Mouse (Mus musculus): ENCODE data around the gene Slc9c1. TPM values are rescaled to one million over a fixed set of nuclear protein-coding genes. Genes with fewer than 3 reads are reported as not detected.
A peak's percentile ranks its signal among the peaks of the same experiment; 100 is the strongest.
"Not testable (repeated sequence)": the region's sequence is repeated elsewhere in the genome, so short reads cannot be mapped to it uniquely, and the experiment has no call there.

Slc9c1 gene
- polyA plus RNA-seq (2015; fragmentation: Nextera tagmentation; extraction: Ambion mirVana): not detected in 2 replicates

DNA sequence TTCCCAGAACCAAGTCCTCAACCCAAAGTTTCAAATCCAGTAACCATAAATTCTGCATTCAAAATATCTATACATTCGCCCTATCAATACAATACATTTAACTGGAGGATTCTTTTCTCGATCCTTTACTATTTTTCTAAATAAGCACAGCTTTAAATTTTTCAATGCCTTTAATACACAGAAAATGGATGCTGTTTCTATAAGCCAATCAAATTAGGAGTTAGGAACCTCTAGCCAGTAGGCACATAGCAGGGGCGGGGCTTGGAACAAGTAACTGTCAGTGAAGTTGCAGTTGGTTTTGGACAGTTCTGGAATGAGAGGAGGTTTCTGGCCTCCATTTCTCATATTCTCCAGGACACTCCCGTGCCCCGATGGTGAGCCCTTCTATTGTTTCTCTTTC, at the start of gene Slc9c1:
Gene Slc9c1 (plus strand): TSS at position 301 of the 400 bp plus-strand sequence.
- H3K27ac ChIP-seq: no peak within 1 kb of the TSS
- H3K36me3 ChIP-seq: no peaks in the 10 kb centered on the region
- H3K4me2 ChIP-seq: no peak within 1 kb of the TSS
- H3K9me3 ChIP-seq (replicated peaks): no peaks in the 10 kb centered on the region
- H3K4me1 ChIP-seq: no peaks in the 10 kb centered on the region
- no peak within 1 kb of the TSS for H3K9ac ChIP-seq
- 94% methylated on average over 5 of the region's 5 CpGs for WGBS
- no peak within 1 kb of the TSS for H3K4me3 ChIP-seq (replicated peaks)
- H3K27me3 ChIP-seq: no peaks in the 10 kb centered on the region
- ATAC-seq (replicated peaks; ENCODE audit: low FRiP score): no peak

- Histone ChIP-seq H3K27ac (peak within 1 kb of the TSS; percentile 41; the same call in 1 of the 2 replicates), H3K9me3 (replicated peaks) (no peaks in the 10 kb centered on the region), H3K4me3 (replicated peaks) (no peak within 1 kb of the TSS), H3K9ac (no peak within 1 kb of the TSS), H3K36me3 (no peaks in the 10 kb centered on the region), H3K4me2 (0 out of 2 replicates have a peak within 1 kb of the TSS, but pooled peaks have one; percentile 12), H3K4me1 (no peaks in the 10 kb centered on the region), H3K27me3 (no peaks in the 10 kb centered on the region)
- peak; percentile 99 for ATAC-seq (replicated peaks; ENCODE audit: low FRiP score)
- 61% methylated on average over 5 of the region's 5 CpGs for WGBS
Observed at GRCm38 (mm10) chr16:45492927-45493326, 42.2 kb upstream of the Slc9c1 start, which contains the start of gene Gm609. Gene Gm609 (minus strand): TSS chr16:45492969.

DNA sequence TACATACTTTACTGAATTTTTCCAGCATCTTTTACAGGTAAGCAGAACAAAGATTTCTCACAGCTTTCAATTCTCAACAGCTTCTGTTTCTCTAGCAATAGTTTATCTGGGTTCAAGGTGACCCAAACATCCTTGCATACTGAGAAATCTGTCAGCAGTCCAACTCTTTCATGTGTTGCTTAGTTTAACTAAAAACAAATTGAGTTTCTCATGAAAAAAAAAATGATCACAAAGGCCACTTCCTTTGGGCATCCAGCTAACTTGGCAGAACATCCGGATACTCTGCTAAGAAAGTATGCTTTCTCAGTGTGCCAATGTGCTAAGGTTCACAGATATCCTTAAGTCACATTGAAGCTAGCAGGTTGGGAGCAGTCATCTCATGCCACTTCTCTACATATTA, 39.8 kb upstream of the Slc9c1 start:
- Histone ChIP-seq H3K4me3 (replicated peaks) (no peak overlapping the region), H3K27me3 (no peaks in the 10 kb centered on the region), H3K9ac (no peak overlapping the region), H3K27ac (no peak overlapping the region), H3K36me3 (no peaks in the 10 kb centered on the region), H3K9me3 (replicated peaks) (no peaks in the 10 kb centered on the region), H3K4me1 (no peaks in the 10 kb centered on the region), H3K4me2 (no peak overlapping the region)
- ATAC-seq (replicated peaks; ENCODE audit: low FRiP score): no peak
- 77% methylated on average over 1 of the region's 1 CpGs for WGBS

DNA sequence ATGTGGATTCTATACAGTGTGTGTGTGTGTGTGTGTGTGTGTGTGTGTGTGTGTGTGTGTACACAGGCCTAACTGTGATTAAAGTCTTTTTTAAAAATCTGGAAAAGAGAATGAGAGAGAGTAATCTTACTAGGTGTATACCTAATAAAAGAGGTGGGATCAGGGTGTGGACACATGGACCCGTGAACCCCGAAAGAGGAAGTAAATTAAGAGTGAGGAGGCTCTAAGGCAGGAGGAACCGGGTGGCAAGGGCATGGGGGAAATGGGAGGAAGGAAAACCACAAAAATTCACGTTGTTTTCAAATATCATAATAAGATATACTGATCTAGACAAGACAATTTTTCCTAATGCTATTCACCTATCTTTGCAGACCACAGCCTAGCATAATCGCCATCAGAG, 9.6 kb upstream of the Slc9c1 start:
- no peaks in the 10 kb centered on the region for H3K9me3 ChIP-seq (replicated peaks)
- H3K36me3 ChIP-seq: no peaks in the 10 kb centered on the region
- H3K9ac ChIP-seq: no peak overlapping the region
- ATAC-seq (replicated peaks; ENCODE audit: low FRiP score): no peak
- WGBS: 86% methylated on average over 5 of the region's 5 CpGs
- H3K4me1 ChIP-seq: no peaks in the 10 kb centered on the region
- H3K27ac ChIP-seq: no peak overlapping the region
- no peak overlapping the region for H3K4me3 ChIP-seq (replicated peaks)
- no peak overlapping the region for H3K4me2 ChIP-seq
- no peaks in the 10 kb centered on the region for H3K27me3 ChIP-seq

- H3K9ac ChIP-seq: no peak within 1 kb of the TSS
- no peak within 1 kb of the TSS for H3K4me3 ChIP-seq (replicated peaks)
- H3K36me3 ChIP-seq: no peaks in the 10 kb centered on the region
- H3K4me1 ChIP-seq: no peaks in the 10 kb centered on the region
- no peaks in the 10 kb centered on the region for H3K27me3 ChIP-seq
- 70% methylated on average over 4 of the region's 4 CpGs for WGBS
- no peak within 1 kb of the TSS for H3K27ac ChIP-seq
- no peaks in the 10 kb centered on the region for H3K9me3 ChIP-seq (replicated peaks)
- no peak within 1 kb of the TSS for H3K4me2 ChIP-seq
- no peak for ATAC-seq (replicated peaks; ENCODE audit: low FRiP score)
Observed at GRCm38 (mm10) chr16:45531950-45532349, 3.2 kb upstream of the Slc9c1 start, which contains the start of gene Gm17783. Gene Gm17783 (minus strand): TSS chr16:45532050.

- not testable (repeated sequence) for H3K27ac ChIP-seq; H3K9ac ChIP-seq; ATAC-seq (replicated peaks; ENCODE audit: low FRiP score); H3K9me3 ChIP-seq (replicated peaks); H3K4me2 ChIP-seq; H3K36me3 ChIP-seq; H3K4me3 ChIP-seq (replicated peaks); H3K27me3 ChIP-seq; H3K4me1 ChIP-seq
- 80% methylated on average over 1 of the region's 1 CpGs for WGBS
Observed at GRCm38 (mm10) chr16:45538342-45538741, 3.2 kb downstream of the Slc9c1 start.

- no peaks in the 10 kb centered on the region for H3K4me1 ChIP-seq
- H3K4me3 ChIP-seq (replicated peaks): no peak overlapping the region
- no peaks in the 10 kb centered on the region for H3K27me3 ChIP-seq
- H3K36me3 ChIP-seq: no peaks in the 10 kb centered on the region
- no peak for ATAC-seq (replicated peaks; ENCODE audit: low FRiP score)
- H3K9me3 ChIP-seq (replicated peaks): no peaks in the 10 kb centered on the region
- no peak overlapping the region for H3K9ac ChIP-seq
- no peak overlapping the region for H3K4me2 ChIP-seq
- no peak overlapping the region for H3K27ac ChIP-seq
Observed at GRCm38 (mm10) chr16:45542108-45542507, 7.0 kb downstream of the Slc9c1 start.

DNA sequence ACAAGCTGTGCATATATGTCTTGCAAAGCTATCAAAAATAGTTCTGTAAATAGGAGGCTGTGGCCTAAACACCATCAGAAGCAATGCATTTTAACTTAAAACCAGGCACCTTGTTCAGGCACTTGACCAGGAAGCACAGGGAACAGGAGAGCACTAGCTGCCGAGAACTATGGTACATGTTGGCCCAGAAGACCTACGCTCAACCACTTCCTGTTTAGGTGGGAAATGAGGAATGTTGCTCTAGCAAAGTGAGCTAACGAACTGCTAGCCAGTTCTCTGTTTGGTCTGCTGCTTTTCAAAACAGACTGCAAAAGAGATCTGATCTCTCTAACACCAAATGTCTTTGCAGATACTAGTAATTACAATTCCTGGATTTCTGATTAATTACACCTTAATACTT, 9.2 kb downstream of the Slc9c1 start:
- H3K9me3 ChIP-seq (replicated peaks): no peaks in the 10 kb centered on the region
- no peak for ATAC-seq (replicated peaks; ENCODE audit: low FRiP score)
- no peak overlapping the region for H3K27ac ChIP-seq
- no peak overlapping the region for H3K9ac ChIP-seq
- no peaks in the 10 kb centered on the region for H3K27me3 ChIP-seq
- no peak overlapping the region for H3K4me2 ChIP-seq
- no peaks in the 10 kb centered on the region for H3K36me3 ChIP-seq
- WGBS: 63% methylated on average over 3 of the region's 3 CpGs
- H3K4me3 ChIP-seq (replicated peaks): no peak overlapping the region
- no peaks in the 10 kb centered on the region for H3K4me1 ChIP-seq

- H3K4me3 ChIP-seq (replicated peaks): no peak overlapping the region
- no peaks in the 10 kb centered on the region for H3K4me1 ChIP-seq
- H3K9me3 ChIP-seq (replicated peaks): no peaks in the 10 kb centered on the region
- H3K27me3 ChIP-seq: no peaks in the 10 kb centered on the region
- H3K27ac ChIP-seq: no peak overlapping the region
- H3K36me3 ChIP-seq: no peaks in the 10 kb centered on the region
- no peak overlapping the region for H3K9ac ChIP-seq
- no peak for ATAC-seq (replicated peaks; ENCODE audit: low FRiP score)
- no peak overlapping the region for H3K4me2 ChIP-seq
Observed at GRCm38 (mm10) chr16:45547982-45548381, 12.9 kb downstream of the Slc9c1 start.

- ATAC-seq (replicated peaks; ENCODE audit: low FRiP score): no peak
- Histone ChIP-seq H3K27me3 (no peaks in the 10 kb centered on the region), H3K36me3 (no peaks in the 10 kb centered on the region), H3K9ac (no peak overlapping the region), H3K4me1 (no peaks in the 10 kb centered on the region), H3K27ac (no peak overlapping the region), H3K9me3 (replicated peaks) (no peaks in the 10 kb centered on the region), H3K4me3 (replicated peaks) (no peak overlapping the region), H3K4me2 (no peak overlapping the region)
- 70% methylated on average over 2 of the region's 2 CpGs for WGBS
Observed at GRCm38 (mm10) chr16:45551579-45551978, 16.5 kb downstream of the Slc9c1 start.

GRCm38 (mm10) chr16:45561747-45562146, 26.6 kb downstream of the Slc9c1 start:
- Histone ChIP-seq H3K4me1 (no peaks in the 10 kb centered on the region), H3K9me3 (replicated peaks) (no peaks in the 10 kb centered on the region), H3K27me3 (no peaks in the 10 kb centered on the region), H3K27ac (no peak overlapping the region), H3K36me3 (no peaks in the 10 kb centered on the region), H3K4me2 (no peak overlapping the region), H3K9ac (no peak overlapping the region), H3K4me3 (replicated peaks) (no peak overlapping the region)
- no peak for ATAC-seq (replicated peaks; ENCODE audit: low FRiP score)
- 63% methylated on average over 3 of the region's 3 CpGs for WGBS

- 91% methylated on average over 3 of the region's 3 CpGs for WGBS
- no peak overlapping the region for H3K27ac ChIP-seq
- ATAC-seq (replicated peaks; ENCODE audit: low FRiP score): no peak
Observed at GRCm38 (mm10) chr16:45572307-45572706, 37.2 kb downstream of the Slc9c1 start.

DNA sequence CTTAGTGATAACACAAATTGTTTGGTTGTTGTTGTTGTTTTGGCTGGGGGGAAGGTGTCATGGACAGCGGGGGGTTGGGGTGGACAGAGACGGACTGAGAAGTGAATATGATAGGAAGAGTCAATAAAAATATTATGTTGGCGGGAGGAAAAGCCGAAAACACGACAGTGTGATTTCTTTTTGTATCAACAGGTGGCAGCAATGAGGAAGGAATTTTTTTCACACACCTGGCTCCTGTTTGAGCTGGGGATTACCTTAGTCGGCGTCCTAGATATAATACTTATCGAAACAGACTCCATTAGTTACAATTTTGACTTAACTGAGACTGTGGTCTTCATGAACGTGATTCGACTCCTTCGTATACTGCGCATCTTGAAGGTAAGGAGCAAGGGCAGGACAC, 44.8 kb downstream of the Slc9c1 start:
- H3K4me2 ChIP-seq: no peak overlapping the region
- no peaks in the 10 kb centered on the region for H3K9me3 ChIP-seq (replicated peaks)
- 71% methylated on average over 12 of the region's 12 CpGs for WGBS
- no peaks in the 10 kb centered on the region for H3K4me1 ChIP-seq
- H3K27ac ChIP-seq: no peak overlapping the region
- H3K36me3 ChIP-seq: no peaks in the 10 kb centered on the region
- no peaks in the 10 kb centered on the region for H3K27me3 ChIP-seq
- no peak overlapping the region for H3K4me3 ChIP-seq (replicated peaks)
- no peak for ATAC-seq (replicated peaks; ENCODE audit: low FRiP score)
- no peak overlapping the region for H3K9ac ChIP-seq

More at GRCm38 (mm10) chr16:45572307-45572706, 37.2 kb downstream of the Slc9c1 start:
- no peak overlapping the region for H3K9ac ChIP-seq
- no peaks in the 10 kb centered on the region for H3K4me1 ChIP-seq
- no peaks in the 10 kb centered on the region for H3K36me3 ChIP-seq
- no peaks in the 10 kb centered on the region for H3K9me3 ChIP-seq (replicated peaks)
- H3K4me3 ChIP-seq (replicated peaks): no peak overlapping the region
- no peaks in the 10 kb centered on the region for H3K27me3 ChIP-seq
- H3K4me2 ChIP-seq: no peak overlapping the region

Data from kidney, embryonic 15.5 days (tissue).